Mouse (Mus musculus) cerebellum, postnatal 10 days (tissue): ENCODE data around the gene Zbtb45.

Experiments used
- DNase-seq, 2 experiments: peaks; one replicate each; pipeline ENCODE4 v3.0.0; 2021; ENCODE audit warnings: mixed read lengths in 2 of 2

Gene Zbtb45

DNA sequence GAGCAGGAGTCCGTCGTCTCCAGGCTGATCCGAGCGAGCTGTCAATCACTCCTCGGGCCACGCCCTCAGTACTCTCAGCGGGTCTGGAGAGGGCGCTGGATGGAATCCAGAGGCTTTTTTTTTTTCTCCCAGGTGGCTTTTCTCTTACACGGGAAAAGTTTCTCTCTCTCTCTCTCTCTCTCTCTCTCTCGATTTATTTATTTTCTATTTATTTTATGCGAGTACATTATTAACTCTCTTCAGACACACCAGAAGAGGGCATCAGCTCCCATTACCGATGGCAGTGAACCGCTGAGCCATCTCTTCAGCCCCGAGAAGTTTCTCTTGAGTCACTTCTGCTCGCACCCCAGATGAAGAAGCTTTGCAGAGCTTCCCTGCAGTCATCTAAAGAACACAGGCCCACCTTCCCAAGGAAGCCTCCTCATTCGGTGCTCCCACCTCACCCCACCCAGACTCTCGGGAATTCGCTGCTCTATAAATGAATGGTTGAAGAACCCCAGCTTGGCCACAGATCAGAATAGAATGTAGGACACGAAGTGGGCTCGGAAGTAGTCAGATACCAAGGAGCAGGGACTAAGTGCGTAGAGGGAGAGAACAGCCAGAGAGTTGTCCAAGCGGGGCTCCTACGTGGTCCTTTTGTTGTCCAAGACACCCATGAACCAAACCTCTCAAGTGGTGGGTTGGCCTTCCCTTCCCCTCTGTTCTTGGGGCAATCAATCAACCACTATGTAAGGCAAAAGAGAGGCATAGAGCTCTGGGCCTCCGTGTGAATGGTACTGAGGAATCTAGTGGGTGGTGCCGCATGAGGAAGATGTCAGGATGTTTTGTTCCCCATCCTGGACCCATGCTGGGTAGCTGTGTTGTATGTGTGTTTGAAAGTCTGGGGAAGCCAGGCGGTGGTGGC lies at the start of gene Zbtb45:
Gene Zbtb45, minus strand, starts transcription at position 30 of the 904 bp plus-strand sequence.
- peak in 1 of 2 experiments; percentile 38 for DNase-seq

DNA sequence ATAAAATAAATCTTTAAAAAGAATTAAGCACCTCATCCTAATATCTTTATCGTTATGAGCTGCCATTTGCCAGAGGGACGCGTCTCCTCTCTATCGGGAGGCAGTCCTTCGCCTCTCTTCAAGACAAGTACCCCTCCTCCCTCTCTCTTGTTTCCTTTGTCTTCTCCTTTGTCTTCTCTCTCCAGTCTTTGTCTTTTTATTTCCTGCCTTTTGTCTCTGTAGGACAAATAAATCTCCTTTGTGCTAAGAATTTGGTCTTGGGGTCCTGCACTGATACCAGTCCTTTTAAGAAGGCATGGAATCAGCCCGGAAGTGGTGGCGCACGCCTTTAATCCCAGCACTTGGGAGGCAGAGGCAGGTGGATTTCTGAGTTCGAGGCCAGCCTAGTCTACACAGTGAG lies 49.7 kb upstream of the Zbtb45 start:
- no peak for DNase-seq

DNA sequence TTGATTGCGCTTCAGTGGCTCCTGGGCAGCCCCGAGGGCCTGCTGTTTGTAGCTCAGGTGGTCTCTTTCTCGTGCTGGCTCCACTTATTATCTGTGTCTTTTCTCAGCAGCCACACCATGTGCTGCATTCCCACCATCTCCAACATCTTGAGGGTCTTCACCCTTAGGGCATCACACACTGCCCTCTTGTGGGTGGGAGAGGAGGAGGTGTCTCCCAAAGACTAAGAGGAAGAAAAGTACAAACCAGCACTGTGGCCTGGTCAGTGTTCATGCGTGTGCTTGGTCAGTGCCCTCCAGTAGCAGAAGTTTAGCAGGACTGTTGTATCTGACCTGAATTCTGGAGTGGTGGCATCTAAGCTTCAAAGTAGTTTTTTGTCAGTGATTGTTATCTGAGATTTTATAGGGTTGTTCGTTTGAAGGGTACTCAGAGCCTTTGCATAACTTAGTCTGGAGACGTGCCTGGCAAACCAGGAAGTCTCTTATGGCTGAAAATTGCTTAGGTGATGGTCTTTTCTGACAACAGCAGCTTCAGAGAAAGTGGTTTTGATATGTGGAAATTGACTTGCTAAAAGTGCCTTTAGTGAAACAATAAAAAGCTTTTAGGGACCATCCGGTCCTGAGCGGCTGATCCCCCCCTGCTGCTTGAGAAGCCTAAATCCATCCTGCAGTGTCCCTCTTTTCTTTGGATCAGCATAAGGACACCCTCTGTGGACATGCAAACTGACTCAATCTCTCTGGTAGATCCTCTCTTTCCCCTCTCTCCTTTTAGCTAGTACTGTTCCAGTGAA lies 47.3 kb upstream of the Zbtb45 start:
- peak in 1 of 2 experiments; percentile 20 for DNase-seq

DNA sequence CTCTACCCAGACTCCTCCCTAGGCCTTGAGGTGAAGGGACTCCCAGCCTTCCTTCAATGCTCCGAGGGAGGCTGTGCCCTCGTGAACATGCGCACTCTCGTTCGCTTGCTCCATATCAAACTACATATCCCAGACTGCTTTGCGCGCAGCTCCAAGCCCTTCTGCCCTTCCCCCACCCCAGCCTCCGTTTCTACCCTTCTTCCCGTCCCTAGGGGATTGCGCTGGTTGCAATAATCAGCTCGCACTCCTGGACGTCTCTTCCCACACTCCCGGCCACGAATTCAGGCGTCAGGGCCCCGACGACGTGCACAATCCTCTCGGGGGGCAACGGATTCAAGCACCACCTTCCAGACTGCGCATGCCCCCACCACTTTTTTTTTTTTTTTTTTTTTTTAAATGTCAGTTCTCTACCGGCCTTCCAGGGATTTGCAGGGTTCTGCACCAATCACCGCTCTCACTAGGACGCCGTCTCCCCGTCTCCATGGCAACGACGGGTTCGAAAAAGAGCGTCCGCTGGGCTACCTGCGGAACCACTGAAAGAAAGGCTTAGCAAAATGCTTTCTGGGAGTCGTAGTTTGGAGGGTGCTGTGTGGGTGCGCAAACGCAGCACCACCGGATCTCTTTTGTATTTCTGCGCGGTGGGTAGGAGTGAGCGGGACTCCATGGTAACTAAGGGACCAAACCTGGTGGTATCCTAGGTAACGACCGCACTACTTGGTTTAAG lies 44.6 kb upstream of the Zbtb45 start, which contains the start of gene Mzf1:
Gene Mzf1, minus strand, starts transcription at position 478 of the 724 bp plus-strand sequence.
- DNase-seq = peak; percentile 98 to 99

DNA sequence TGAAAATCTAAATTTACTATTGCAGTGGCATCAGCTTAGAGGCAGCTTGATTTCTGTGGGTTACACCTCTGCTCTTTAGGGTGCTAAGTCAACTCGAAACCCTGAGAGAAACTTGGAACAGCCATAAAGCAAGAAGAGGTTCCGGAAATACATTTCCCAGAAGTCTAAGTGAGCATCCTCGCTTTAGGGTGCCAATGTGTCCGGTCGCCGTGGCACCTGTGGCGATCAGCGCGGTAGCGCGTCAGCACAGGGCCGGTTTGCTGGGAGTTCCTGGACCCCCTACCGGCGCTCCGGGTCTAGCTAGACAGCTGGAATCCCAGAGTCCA lies 44.1 kb upstream of the Zbtb45 start:
- no peak for DNase-seq

DNA sequence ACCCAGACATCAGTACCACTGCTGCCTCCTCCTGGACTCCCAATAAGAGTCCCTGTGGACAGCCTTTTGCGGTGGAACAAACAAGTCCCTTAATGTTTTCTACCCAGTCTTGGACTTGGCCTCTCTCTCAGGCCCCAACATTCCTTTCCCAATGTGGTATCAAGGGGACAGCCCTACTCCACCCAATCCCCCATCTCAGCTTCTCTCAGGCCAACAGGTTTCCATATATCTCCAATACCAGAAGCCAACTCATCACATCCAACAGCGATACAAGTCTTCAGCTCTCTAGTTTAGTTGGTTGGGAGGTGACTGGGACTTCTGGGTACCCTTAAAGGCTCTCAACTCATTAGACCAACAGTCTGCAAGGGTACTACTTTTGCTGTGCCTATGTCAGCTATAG lies 43.7 kb upstream of the Zbtb45 start:
- peak in 1 of 2 experiments; percentile 8 for DNase-seq

DNA sequence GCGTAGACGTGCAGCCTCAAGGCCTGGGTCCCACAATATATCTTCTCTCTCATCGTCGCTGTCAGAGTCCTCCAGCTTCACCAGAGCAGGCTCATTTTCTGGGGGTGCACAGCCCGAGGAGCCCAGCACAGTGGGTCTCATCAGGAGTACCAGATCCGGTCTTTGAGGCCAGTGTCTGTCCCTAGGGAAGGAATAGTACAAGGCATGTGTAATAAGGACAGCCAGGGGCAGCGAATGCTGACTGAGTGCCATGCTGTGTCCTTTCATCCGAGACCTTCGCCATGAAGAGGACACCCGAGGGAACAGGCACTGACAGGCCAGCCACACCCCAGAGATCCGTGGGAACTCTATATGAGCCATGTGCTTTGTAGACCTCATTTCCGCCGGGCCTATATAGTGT lies 43.2 kb upstream of the Zbtb45 start:
- peak in 1 of 2 experiments; percentile 9 for DNase-seq

DNA sequence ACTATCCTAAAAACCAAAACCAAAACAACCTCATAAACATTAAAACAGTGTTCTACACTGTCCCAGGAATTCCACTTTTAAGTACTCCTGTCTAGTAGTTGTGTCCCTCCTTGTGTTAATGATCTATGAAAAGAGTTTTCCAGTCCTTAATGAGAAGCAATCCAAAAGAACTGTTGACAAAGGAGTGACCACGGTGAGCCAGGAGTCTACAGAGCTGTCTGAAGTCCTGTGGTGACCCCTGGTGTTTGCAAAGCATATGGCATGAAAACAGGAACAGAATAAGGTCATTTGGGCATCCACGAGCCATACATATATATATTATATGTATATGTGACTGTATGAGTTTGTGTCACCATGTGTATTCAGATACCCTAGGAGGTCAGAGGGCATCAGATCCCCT lies 36.2 kb upstream of the Zbtb45 start:
- DNase-seq = peak; percentile 73

DNA sequence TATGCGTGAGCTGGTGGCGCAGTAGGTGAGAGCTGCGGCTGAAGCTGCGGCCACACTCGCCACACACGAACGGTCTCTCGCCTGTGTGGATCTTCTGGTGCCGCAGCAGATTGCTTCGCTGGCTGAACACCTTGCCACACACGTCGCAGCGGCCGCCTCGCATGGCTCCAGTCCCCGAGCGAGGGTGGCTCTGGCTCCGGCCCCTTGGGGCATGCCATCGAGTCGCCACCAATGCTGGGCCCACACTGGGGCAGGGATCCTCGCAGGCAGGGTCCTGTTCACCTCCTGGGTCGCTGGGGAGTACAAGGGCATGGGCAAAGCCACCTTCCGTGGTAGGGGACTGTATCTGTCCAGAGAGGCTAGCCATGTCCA lies 34.4 kb upstream of the Zbtb45 start:
- no peak for DNase-seq

DNA sequence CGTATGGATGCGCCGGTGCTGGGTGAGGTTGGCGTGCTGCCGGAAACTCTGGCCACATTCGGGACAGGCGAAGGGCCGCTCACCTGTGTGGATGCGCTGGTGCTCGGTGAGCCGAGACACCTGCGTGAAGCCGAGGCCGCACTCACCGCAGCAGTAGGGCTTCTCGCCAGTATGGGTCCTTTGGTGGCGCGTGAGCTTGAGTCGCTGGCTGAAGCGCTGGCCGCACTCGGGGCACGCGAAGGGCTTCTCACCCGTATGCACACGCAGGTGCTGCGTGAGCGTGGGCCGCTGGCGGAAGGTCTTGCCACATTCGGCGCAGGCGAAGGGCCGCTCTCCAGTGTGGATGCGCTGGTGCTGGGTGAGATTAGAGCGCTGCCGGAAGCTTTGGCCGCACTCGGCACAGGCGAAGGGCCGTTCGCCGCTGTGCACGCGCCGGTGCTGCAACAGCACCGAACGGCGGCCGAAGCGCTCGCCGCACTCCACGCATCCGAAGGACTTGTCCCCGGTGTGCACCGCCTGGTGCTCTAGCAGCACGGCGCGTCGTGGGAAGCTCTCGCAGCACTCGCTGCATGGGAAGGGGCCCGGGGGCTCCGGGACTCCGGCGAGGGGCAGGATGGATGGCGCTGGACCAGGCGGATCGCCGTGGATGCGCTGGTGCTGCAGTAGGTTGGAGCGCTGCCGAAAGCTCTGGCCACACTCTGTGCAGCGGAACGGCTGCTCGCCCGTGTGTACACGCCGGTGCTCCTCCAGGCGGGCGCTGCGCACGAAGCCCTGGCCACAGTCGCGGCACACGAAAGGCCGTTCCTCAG lies 33.8 kb upstream of the Zbtb45 start:
- peak; percentile 87 to 90 for DNase-seq

DNA sequence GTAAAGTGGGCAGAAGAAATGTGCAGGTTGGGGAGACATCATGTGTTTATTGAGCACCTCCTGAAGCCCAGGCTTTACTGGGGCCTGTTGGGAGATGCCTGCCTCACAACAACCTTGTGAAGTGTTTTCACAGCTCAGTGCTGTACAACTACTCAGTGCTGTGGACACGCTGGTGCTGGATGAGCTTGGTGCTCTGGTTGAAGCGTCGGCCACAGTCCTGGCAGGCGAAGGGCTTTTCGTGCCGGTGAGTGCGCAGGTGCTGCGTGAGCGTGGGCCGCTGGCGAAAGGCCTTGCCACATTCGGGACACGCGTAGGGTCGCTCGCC lies 33.2 kb upstream of the Zbtb45 start:
- DNase-seq = no peak

DNA sequence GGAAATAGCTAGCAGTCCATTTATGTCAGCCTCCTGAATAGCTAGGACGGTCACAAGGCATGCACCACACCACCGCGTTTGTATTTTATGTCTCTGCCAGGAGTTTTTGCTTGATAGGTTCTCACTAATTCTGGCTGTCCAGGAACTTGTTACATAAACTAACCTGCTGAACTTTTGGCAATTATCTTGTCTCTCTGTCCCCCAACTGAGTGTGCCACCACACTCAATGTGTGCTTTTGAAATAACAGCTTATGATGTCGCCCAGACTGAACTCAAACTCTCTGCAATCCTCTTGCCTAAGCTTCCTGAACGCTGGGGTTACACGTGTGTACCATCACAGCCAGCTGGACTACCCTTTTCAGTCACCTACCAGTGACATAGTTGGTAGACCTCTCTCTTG lies 32.7 kb upstream of the Zbtb45 start:
- no peak for DNase-seq

DNA sequence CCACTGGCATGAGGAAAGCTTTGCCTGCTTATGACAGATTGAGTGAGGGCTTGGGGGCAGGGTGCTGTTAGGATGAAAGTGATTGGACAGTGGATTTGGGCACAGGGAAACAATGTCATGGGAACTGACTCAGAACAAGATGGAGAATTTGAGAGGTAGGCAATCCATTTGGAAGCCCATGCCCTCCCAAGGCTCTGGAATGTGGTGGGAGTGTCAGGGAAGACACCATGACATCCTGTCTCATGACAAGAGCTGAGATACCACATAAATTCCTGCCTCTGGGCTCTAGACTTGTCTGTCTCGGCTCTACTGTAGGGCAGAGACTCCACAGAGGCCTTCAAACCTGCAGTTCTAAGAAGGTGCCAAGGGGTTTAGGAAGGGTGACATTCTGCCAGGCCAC lies 31.4 kb upstream of the Zbtb45 start:
- DNase-seq = peak in 1 of 2 experiments; percentile 1

DNA sequence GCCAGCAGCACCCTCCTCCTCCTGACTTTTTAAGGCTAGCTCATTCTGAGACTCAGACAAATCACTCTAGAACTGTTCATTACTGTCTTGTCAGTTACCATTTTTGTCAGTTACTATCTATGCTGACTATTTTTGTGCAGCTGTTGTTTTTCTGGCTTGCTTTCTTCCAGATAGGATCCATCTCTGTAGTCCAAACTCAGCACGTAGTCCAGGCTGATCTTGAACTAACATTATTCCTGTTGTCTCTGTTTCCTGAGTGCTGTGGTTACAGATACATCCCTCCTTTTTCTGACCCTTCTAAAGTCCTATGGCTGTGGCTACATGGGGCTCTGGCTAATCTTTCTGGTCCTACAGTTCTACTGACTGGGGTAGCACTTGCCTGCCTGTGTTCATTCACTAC lies 29.3 kb upstream of the Zbtb45 start:
- peak in 1 of 2 experiments; percentile 2 for DNase-seq

DNA sequence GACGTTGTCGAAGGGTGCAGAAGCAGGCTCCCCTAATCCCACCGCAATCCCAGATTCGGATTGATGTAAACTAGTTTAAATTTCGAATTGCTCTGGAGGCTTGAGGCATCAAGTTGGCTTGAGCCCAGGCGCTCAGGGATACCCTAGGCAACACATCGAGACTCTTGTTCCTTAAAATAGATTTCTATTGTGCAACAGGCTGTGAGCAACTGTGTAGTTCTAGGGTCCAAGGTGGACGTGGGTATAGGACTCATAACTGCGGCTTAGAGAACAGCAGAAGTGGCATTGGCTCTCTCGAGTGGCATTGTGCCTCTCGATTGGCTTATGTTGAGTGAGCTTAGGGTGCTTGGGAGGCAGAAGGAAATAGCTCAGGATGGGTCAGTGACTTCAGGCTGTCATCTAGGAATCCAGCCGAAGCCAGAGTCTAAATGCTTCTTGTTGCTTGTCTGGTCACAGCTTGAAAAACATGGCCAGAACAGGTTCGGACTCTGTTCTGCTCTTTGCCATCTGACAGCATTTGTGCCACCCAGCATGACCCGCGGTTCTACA lies 28.9 kb upstream of the Zbtb45 start:
- DNase-seq = peak in 1 of 2 experiments; percentile 34

DNA sequence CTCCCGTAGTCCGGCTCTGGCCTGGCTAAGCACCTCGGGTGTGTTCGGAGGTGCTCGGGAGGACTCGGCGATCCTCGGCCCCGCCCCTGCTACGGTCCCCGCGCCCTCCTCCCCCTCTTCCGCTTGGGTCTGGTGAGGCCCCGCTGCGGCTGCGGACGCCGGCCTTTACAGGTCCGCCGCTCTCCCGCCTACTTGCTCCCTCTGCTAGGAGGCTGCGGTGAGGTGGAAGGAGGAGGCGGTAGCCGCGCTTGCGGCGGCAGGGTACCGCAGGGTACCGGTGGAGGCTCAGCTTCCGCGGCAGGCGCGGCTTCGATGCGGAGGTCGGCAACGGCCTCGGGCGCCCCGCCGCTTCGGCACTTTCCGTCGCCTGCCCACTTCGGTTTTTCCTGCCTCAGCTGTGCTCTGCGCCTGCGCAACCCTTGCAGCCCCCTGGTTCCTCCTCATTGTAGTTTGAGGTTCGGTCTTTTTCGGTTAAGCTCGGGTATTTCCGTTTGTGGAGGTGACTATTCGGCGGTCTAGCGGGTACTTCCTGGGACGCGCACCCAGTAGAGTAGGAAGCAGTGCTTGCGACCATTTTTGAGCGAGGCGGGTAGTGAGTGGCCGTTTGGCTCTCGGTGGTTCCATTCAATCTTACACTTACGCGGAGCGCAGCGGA lies 28.2 kb upstream of the Zbtb45 start, which contains the start of gene Ube2m:
Gene Ube2m, minus strand, starts transcription at position 375 of the 655 bp plus-strand sequence.
- peak; percentile 100 for DNase-seq

DNA sequence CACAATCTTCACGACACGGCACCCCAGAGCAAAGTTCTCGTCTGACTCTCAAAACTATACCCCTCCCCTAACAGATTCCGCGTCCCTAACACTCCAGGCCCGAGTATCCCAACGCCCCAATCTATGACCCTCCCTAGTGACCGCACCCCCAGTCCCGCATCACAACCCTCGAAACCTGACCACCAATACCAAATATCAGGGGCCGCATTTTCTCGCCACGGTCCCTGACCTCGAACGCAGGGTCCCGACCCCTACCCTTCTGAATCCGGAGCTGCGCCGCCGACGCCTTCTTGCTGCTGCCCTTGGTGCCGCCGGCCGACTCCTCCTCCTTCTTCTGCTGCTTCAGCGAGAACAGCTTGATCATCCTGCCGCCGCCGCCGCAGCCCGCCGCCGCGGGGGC lies 27.5 kb upstream of the Zbtb45 start:
- no peak for DNase-seq

DNA sequence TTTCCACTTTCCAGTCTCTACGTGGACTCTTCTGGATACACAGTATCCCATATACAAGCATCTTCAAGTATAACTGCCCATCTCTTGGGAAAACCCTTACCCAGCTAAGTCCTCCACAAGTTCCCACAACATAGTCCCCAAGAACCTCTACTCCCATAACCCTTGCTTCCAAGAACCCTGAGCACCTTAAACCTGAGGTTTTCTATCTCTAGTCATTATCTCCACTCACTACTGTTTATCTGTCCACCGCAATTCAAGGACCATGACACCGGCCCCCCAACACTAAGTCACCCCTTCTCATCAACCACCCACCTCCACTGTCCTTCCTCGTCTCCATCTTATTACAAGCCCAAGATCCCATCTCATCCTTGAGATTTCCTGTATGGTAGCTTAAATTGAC lies 27.0 kb upstream of the Zbtb45 start:
- no peak for DNase-seq

DNA sequence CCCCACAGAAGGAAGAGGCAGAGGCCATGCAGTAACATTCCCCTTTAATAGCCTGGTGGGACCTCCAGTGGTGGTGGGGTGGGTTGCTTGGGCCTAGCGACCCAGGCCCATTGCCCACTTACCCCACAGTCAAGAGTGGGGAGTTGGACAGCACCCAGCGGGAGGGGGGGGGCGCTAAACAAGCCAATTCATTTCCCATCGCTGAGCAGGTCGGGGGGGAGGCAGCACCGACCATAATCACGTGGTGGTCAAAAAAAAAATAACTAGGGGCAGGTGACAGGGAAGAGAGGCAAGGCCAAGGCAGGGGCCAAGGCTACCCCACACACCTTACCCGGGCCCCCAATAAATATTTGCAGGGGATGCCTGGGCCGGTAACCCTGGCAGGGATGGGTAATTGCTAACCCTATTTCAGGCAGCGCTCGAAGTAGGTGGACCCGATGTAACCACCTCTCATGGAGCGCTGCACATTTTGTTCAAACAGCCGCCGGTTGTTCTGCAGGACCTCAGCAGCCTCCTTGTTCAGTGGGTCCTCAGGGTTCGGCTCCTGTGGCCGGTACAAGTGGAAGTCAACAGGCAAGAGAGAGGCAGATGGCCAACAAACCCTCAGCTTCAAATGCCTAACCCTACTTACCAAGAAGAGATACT lies 25.5 kb upstream of the Zbtb45 start:
- peak; percentile 61 to 62 for DNase-seq

DNA sequence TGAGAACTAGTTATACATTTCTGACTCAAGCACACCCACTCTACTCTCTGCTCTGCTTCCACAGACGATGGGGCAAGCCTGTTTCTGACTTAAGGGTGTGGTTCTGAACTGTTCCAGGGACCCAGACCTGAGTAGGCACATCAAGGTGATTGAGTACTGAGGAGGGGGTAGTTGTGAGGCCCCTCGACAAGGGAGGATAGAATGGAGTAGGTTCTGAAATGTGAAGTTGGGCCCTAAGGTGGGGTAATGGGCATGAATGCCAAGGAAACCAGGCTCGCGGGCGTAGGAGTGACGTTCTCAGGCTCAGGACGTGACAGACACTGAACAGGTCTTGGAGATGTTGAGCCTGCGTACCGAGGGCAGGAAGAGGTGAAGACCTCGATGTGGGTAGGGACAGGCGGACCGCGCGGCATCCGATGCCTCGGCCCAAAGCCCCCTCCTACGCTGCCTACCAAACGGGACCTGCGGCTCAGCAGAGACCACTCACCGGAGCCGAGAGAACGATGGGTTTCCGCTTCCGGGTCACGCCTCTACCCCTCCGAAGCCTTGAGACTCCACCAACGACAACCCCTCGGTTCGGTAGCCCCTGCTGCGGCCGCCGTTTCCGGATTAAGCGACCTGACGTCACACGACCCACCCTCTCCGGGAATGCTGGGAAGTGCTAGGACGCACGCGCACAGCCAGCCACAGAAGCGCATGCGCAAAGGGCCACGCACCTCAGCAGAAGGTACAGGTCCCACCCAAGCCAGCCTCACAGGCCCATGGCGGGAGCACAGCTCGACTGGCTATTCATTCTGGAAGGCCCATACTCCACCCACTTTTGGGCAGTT lies 24.5 kb upstream of the Zbtb45 start, which contains the start of gene Chmp2a:
Gene Chmp2a, minus strand, starts transcription at position 660 of the 830 bp plus-strand sequence.
- peak; percentile 99 for DNase-seq
